Mouse (Mus musculus) layer of hippocampus, adult 11-12 months (tissue): Measurements from ENCODE around the gene Stac2.

Experiments used
- DNase-seq: peaks from one replicate; pipeline ENCODE4 v3.0.0; 2022; ENCODE audit warnings: low spot score

The Stac2 gene

DNA sequence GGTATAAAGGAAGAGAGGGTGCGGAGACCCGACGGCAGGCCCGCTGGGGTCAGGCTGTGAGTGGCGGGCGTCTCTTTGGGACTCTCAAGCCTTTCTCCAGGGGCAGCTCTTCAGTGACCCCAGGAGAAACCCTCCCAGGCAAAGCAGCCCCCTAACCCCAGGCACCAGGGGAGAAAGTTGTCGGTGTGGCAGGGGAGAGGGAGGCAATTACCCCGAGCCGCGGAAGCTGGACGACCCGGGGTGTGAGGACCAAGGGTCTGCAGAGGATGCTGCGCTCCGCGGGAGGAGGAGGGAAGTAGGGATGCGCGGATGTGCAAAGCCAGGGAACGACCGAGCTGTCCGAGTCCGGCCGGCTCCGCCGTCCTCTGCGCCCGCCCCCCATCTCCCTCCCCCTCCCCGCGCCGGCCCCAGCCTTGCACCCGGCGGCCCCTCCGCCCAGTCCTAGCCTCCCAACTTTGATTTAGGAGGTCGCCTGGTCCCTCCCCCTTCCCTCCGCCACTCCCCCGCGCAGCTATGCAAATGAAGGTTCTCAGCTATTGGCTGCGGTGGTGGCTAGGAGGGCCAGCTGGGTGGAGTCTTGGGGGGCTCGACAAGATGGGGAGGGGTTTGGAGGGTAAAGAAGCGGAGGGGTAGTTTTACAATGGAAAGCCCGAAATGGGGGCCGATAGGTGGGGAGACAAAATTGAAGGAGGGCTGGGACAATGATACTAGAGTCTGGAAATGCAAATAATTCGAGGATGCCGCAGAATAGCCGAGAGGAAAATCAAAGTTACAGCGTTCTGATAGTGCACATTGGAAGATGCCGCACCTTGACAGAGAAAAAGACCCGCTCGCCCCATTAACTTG lies at the start of gene Stac2:
Gene Stac2, minus strand, starts transcription at position 474 of the 846 bp plus-strand sequence.
- DNase-seq, result no peak

DNA sequence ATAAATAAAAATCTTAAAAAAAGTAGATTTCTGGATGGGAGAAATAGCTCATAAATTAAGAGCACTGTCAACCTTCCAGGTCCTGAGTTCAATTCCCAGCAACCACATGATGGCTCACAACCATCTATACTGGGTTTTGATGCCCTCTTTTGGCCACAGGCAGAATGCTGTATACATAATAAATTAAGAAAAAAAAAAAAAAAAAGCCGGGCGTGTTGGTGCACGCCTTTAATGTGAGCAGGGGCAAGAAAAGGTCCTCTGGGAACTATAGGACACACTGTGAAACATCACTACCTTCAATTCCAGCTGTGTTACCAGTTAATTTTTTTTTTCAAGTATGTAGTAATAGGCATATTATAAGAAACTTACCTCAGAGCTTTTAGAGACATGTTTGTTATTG lies 48.1 kb upstream of the Stac2 start:
- no peak for DNase-seq

DNA sequence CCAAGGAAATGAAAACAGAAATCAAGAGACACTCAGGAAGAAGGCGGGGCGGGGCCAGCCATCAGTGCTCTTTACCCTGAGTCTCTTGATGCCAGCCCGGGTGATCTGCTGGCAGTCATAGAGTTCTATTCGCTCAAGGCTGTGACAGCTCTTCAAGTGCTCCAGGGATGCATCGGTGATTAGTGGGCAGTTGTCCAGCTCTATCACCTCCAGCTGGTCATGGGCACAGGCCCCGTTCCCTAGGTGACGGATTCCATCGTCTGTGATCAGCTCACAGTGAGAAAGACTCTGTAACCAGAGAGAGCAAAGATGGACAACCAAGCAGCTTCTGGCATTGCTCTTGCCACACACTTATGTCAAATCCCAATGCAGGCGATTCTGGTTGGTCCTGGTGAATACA lies 37.3 kb upstream of the Stac2 start:
- no peak for DNase-seq

DNA sequence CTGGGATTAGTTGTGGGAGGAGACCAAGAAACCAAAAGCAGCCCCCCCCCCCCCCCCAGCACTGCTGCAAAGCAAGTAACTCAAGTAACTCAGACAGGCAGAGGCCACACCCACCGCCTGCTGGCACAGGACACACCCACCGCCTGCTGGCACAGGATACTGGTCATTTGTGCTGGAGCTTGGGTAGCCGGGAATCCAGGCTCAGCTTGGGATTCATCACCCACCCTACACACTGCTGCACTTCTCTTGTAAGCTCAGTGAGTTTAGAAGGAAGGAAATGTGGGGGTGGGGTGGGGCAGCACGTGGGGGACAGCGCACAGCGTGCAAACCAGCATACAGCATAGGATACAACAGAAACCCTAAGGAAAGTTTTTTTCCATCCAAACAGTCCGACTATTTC lies 35.0 kb upstream of the Stac2 start:
- no peak for DNase-seq

DNA sequence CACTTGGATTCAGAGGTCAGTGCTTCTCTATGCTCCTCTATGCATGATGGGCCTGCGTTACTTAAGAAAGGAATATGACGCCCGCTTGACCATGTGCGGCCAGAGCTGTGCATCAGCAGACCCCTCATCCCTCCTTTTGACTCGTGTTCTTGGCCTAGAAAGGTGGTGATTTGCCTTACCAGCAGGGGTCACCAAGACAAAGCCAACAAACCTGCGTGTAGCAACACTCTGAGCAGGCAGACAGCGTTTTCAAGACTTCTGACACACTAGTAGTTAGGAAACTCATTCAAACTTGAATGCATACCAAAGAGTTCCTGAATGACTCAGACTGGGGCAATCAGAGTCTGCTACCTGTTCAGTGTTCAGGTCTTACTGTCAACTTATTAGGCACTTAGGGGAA lies 33.3 kb upstream of the Stac2 start:
- no peak for DNase-seq

DNA sequence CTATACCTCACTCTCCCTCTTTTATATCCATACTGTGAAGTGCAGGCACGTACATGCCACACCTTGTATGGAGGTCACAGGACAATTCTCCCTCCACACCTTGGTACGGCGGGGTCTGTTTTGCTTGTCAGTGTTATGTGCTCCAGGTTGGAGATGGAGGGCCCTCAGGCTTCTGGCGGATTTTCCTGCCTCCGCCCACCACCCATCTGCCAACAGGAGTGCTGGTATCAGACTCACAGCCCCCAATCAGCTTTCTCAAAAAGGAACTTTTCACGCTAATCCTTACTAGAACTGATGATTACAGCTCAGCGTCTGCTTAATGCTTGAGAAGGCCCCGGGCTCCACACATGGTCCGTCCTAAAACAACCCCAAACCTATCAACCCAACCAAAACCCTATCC lies 32.9 kb upstream of the Stac2 start:
- DNase-seq, result peak; percentile 44

DNA sequence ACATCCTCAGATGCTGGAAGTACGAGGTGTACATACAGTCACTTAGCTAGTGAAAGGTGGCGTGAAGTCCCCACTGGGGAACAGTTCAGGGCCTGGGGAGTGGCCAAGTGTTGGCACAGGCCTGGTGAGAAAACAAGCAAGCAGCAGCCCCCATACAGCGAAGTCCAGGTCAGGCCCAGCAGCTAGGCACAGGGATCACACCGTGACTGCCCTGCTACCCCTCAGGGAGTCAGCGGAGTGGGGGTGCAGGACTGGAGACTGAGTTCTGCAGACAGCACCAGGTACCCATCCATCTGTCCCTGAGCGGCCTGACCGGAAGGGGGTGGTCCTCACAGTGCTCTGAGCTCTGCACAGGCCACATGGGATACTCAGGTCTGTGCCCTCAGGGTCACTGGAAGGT lies 29.5 kb upstream of the Stac2 start:
- no peak for DNase-seq

DNA sequence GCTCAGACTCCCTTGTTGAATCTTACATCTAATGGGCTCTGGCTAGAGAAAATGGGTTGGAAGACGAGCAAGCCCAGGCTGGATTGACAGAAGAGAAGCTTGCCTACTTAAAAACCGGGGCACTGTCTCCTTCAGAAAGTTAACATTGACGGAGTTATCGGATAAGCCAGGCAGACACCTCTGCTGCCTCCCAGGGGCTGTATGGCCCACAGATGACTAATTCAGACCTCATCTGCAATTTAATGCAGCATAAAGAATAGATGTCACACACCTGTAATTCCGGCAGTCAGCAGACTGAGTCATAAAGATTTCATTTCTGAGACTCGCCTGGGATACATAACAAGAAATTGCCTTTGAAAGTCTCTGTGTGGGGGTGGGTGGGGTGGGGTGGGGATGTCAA lies 27.2 kb upstream of the Stac2 start:
- no peak for DNase-seq

DNA sequence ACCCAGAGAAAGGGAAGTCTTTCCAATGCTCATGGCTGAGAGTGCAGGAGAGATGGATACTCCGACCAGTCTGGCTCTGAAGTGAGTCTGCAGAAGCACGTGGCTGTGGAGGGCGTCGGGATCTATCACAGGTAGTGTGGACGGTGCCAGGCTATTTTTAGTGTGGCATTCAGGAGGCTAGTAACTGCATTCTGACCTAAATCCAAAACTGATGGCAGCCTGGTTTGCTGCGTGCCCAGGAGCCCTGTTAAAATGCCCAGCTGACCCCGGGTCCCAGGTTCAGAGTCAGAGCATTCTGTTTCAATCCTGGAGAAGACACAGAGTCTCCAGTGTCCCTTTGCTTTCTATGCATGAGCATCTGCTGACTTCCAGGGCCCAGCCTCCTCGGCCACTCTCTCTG lies 23.8 kb upstream of the Stac2 start:
- no peak for DNase-seq

DNA sequence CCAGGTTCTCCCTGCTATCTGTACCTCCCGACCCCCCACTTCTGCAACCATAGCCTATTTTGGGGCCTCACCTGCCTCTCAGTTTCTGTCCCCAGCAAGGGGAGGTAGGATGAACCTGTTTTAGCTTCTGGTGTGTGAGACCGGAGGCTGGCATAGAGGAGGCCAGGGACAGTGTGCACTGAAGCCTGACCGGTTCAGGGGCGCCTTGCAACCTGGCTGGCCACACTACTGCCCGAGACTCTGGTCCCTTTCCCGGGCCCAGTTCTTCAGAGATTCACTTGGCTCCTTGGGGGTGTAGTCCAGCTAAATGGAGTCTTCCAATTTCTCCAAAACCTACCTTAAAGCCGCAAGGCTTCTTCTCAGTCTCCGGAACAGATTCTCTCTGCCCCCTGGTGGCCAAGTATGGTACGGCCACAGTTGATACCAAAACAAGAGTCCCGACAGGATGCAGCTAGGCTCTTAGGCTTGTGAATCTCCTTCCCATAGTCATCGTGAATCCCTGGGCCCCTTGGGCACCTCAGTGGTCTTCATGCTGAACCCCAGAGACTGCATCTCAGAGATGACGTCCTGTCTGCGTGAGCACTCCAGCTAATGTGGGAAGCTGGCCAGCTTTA lies 22.0 kb upstream of the Stac2 start:
- DNase-seq, result peak; percentile 94

DNA sequence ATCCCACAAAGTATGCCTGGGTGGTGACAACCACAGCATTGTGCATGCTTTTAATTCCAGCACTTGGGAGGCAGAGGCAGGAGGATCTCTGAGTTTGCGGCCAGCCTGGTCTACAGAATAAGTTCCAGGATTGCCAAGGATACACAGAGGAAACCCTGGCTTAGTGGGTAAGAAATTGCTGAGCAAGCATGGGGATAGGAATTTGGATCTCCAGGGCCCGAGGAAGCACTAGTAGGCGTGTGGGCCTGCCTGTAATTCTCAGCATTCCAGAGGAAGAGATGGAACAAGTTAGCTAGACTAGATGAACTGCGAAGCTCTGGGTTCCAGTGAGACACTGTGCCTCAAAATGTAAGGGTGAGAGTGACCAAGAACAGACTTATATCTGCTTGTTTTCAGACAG lies 20.2 kb upstream of the Stac2 start:
- no peak for DNase-seq

DNA sequence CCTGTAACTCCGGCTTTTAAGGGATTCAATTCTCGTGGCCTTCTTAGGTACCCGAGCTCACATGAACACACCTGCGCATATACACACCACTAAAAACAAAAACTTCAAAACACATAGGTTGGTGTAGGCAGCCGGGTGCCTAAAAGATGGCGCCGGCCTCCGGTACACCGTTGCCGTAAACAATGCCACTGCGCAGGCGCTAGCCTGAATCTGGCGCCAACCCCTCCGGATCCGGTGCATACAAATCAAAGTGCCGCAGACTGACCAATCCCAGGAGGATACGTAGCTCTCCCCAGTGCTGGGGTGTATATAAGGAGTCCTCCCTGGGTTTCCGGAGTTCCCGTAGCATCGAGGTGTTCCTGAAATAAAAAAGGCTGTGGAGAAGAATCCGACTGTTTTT lies 14.0 kb upstream of the Stac2 start:
- DNase-seq, result no peak

DNA sequence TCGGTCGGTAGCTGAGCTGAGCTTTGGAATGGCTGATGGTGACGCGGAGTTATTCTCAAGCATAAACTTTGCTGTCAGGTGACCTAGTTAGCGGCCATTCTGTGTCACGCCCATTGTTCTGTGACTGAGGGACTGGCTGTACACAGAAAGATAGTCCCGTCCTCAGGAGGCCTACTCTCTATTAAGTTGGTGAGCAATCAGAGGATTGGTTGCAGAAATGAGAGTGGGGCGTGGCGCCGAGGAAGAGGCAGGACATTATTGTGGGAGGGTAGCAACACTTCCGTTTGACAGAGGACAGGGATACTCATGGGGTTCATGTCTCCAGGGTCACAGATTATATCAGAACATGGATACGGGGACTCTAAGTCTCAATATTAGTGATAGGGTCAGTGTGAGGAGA lies 12.9 kb upstream of the Stac2 start:
- DNase-seq, result no peak

DNA sequence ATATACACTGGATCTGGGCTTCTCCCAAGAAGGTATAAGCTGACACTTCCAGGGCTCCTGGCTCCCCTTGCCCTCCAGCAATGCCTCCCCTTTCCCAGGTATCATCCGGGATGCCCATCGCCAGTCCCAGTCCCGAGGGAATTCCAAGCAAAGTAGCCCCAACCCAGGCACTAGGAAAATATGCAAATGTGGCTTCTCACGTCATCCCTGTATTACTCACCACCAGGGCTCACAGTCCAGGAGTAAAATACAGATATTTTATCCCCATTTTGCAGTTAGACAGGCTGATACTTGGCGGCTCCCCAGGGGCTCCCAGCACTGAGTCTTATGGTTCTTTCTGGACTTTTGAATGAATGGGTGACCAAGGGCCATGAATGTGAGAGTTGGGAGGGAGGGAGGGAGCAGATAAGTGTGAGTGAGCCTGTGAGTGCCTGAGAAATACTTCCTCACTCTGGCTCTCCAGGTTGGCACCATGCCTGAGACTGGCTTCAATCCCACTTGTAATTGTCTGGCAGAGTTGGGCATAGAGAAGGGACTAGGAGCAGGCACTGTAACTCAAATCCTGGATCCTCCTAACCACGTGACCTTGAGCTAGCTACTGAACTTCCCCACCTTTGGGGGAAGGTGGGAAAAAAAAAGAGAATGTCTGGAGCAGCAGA lies 8.8 kb upstream of the Stac2 start:
- DNase-seq, result no peak

DNA sequence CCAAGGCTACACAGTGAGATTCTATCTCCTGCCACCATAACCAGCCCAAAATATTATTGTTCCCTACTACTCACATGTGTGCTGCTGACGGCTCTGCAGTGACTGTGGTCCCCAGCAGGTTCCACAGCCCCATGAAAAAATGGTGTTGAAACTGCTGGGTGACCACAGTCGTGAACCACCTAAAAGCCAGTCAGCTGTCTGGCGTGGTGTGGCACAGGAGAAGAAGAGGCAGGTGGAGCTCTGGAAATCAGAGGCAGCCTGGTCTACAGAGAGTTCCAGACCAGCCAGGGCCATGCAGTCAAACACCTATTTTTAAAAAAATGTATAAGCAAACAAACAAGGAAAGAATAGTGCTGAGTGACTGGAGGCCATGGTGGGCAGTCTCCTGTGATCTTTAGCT lies 8.2 kb upstream of the Stac2 start:
- DNase-seq, result no peak

DNA sequence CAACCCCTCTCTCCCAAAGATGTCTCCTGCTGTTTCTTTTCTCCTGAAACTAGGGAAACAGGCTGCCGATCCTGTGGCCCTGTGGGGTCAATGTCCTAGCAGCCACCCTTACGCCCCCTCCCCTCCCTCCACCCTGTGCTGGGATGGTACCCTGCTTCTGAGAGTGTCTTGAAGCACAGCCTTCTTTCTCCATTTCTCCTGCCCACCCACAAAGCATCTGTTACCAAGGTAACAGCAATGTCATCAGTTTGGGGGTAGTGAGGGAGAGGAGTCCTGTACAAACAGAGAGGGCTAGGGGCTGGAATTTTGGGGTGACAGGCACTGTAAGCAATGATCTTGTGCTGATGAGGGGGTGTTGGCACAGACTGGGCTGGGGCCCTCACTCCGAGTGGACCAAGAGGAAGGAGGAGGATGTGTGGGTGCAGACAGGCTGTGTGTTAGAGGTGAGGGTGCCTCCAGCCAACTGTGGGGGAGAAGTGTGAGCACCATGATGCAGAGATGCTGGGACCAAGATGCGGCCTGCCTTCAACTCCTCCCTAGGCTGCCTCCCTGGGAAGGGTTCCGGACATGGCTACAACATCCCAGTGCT lies 6.9 kb upstream of the Stac2 start:
- DNase-seq, result no peak

DNA sequence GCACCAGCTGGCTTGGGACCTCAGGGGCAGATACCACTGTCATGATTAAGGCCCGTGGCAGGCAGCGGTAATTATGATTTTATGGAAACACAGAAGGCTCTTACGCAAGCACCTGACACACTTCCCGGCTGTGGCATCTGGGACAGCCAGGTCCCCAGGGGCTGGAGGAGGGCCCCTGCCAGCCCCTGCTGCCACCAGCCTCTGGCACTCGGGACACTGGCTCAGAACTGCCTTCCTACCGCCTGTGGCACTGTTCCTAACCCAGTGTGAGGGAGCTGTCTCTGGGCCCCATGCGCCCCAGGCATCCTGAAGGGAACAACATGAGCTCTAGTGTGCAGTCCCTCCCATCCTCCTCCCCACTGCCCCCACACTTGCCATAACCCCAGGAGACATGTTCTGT lies 6.4 kb upstream of the Stac2 start:
- no peak for DNase-seq

DNA sequence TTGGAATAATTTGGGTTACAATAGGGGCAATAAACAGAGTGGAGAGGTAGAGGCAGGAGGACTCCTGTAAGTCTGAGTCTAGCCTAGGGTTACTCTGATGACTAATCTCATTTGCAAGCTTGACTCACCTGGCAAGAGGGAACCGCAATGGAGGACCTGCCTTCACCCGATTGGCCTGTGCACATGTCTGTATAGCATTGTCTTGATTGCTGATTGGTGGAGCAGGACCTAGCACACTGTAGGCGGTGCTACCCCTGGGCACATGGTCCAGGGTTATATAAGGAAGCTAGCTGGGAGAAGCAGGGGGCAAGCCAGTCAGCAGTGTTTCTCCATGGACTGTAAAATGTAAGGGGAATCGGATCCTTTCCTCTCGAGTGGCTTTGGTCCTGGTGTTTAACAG lies 4.7 kb upstream of the Stac2 start:
- no peak for DNase-seq

DNA sequence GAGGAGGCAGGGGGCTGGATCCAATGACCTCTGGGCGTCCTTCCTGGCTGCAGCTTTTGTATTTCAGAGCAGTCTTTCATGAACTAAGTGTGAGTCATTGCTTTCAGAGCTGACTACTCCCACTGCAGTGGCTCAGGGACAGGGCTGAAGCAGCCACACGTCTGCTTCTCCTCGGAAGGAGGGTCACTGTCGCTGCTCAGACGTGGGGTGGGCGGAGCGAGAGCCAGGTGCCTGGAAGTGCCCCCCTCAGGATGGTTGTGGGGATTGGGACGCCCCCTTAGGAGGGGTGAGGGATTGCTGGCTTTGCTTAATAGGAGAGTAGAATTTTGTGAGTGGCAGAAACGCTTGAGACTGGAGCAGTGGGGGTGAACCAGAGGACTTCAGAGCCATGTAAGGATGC lies 4.2 kb upstream of the Stac2 start:
- DNase-seq, result no peak

DNA sequence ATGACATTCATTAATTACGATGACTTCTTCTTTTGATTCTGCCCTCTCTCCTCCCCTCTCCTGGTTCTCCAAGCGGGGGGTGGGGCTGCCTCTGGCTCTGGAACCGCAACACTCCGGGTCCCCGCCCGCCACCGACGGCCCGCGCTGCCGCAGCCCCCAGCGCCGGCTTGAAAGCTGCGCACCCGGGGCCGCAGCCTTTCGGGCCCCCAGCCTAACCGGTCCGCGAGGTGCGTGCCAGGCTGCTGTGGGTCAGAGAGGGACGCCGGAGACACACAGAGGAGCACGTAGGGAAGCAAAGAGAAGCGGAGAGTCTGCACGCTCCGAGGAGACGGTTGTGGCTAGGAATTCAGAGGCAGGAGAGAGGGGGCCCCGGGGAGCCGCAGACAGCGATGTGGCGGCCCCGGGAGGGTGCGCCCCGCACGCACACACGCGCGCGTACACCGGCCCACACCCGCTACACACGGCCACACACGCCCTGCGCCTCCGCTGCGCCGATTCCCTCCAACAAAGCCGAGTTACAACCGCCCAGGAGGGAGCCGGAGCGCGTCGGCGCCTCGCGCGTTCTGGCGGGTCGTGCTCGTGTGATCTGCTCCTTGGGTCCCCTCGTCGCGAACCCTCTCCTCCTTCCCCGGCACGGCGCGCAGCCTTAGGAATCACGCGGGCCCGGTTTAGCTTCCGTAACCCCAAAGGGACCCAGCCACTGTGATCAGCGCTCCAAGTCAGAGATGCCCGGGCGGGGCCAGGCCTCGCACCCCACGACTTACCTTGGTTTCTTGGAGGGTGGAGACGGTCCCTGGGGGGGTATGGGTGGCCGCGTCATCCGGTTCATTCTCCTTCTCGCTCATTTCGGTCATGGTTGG lies 903 bp downstream of the Stac2 start:
- no peak for DNase-seq

DNA sequence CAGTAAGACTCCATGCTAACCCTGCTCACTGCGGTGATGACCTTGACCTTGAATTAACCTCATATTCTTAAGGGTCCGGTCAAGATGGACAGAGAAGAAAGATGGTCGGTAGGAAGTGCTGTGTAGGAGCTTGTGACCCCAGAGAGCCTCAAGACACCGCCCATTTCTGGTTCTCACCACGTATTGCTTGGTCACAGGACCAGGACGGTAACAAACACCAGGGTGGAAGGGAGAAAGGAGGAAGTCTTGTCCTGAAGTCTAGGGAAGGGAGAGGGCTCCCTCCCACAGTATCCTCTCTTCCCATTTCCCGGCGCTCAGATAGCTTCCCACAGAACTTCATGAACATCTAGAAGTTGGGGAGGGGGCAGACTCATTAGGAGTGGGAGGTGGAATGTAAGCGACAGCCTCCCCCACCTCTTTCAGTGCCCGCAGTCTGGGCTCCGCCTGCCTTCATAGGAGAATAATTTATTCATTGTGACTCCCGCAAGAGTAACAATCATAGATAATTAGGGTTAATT lies 1.6 kb downstream of the Stac2 start:
- DNase-seq, result no peak

DNA sequence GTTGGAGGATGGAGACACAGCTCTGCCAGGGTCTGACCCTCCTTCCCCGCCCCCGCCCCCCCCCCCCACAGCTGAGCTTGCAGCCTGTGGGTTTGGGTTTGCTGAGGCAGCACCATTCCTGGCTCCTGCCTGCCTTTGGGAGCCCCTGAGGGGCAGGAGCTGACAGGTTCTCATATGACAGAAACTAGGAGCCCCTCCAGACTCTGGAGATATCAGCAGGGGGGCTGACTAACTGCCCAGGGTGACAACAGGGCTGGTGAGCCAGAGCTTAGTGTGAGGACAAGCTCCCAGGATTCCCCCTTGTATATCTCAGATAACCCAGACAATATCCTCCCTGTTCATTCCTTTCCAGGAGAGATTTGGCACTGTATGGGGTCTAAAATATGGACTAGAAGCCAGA lies 2.3 kb downstream of the Stac2 start:
- no peak for DNase-seq
